Mouse (Mus musculus): ENCODE data around the gene Htr3b. TPM values are rescaled to one million over a fixed set of nuclear protein-coding genes. Genes with fewer than 3 reads are reported as not detected.

Gene Htr3b
- polyA plus RNA-seq, 1 experiment from 2014 or later: not detected

GRCm38 (mm10) chr9:48961314-48961713 lies 3.5 kb downstream of the Htr3b start:
- WGBS (ENCODE audit: insufficient replicate concordance): 31% methylated on average over 12 of the region's 12 CpGs
- Histone ChIP-seq H3K4me3 (ENCODE audit: low read depth, low read length) (no peak overlapping the region), H3K9me3 (replicated peaks; ENCODE audit: control insufficient read depth, low read length) (no peaks in the 10 kb centered on the region), H3K4me1 (ENCODE audit: control insufficient read depth, low read depth, low read length) (no peaks in the 10 kb centered on the region), H3K27ac (ENCODE audit: low read length) (no peak overlapping the region), H3K27me3 (ENCODE audit: control insufficient read depth, insufficient read depth, low read depth, low read length) (peaks cover 17% of the 10 kb centered on the region), H3K36me3 (ENCODE audit: control insufficient read depth, insufficient read depth) (no peaks in the 10 kb centered on the region), H3K9ac (ENCODE audit: low read depth, low read length) (no peak overlapping the region), H3K4me2 (ENCODE audit: low read depth, low read length) (no peak overlapping the region)
- ATAC-seq (ENCODE audit: low read depth): no peak

GRCm38 (mm10) chr9:48947565-48947964 lies 17.2 kb downstream of the Htr3b start:
- no peaks in the 10 kb centered on the region for H3K36me3 ChIP-seq (ENCODE audit: control insufficient read depth, insufficient read depth)
- 76% methylated on average over 4 of the region's 4 CpGs for WGBS (ENCODE audit: insufficient replicate concordance)
- no peaks in the 10 kb centered on the region for H3K27me3 ChIP-seq (ENCODE audit: control insufficient read depth, insufficient read depth, low read depth, low read length)
- H3K4me1 ChIP-seq (ENCODE audit: control insufficient read depth, low read depth, low read length): no peaks in the 10 kb centered on the region
- no peak for ATAC-seq (ENCODE audit: low read depth)
- no peak overlapping the region for H3K27ac ChIP-seq (ENCODE audit: low read length)
- H3K4me2 ChIP-seq (ENCODE audit: low read depth, low read length): no peak overlapping the region
- H3K4me3 ChIP-seq (ENCODE audit: low read depth, low read length): no peak overlapping the region
- H3K9me3 ChIP-seq (replicated peaks; ENCODE audit: control insufficient read depth, low read length): no peaks in the 10 kb centered on the region
- no peak overlapping the region for H3K9ac ChIP-seq (ENCODE audit: low read depth, low read length)

GRCm38 (mm10) chr9:48942349-48942748 lies 22.4 kb downstream of the Htr3b start:
- WGBS (ENCODE audit: insufficient replicate concordance): 37% methylated on average over 1 of the region's 1 CpGs
- H3K4me1 ChIP-seq (ENCODE audit: control insufficient read depth, low read depth, low read length): no peaks in the 10 kb centered on the region
- H3K9me3 ChIP-seq (replicated peaks; ENCODE audit: control insufficient read depth, low read length): no peaks in the 10 kb centered on the region
- no peaks in the 10 kb centered on the region for H3K36me3 ChIP-seq (ENCODE audit: control insufficient read depth, insufficient read depth)
- no peak overlapping the region for H3K27ac ChIP-seq (ENCODE audit: low read length)
- H3K4me2 ChIP-seq (ENCODE audit: low read depth, low read length): no peak overlapping the region
- no peaks in the 10 kb centered on the region for H3K27me3 ChIP-seq (ENCODE audit: control insufficient read depth, insufficient read depth, low read depth, low read length)
- H3K4me3 ChIP-seq (ENCODE audit: low read depth, low read length): no peak overlapping the region
- H3K9ac ChIP-seq (ENCODE audit: low read depth, low read length): no peak overlapping the region
- no peak for ATAC-seq (ENCODE audit: low read depth)

GRCm38 (mm10) chr9:48929436-48929835 lies 35.4 kb downstream of the Htr3b start:
- 56% methylated on average over 5 of the region's 5 CpGs for WGBS (ENCODE audit: insufficient replicate concordance)
- H3K27ac ChIP-seq (ENCODE audit: low read length): no peak overlapping the region
- no peak overlapping the region for H3K9ac ChIP-seq (ENCODE audit: low read depth, low read length)
- no peaks in the 10 kb centered on the region for H3K36me3 ChIP-seq (ENCODE audit: control insufficient read depth, insufficient read depth)
- no peaks in the 10 kb centered on the region for H3K4me1 ChIP-seq (ENCODE audit: control insufficient read depth, low read depth, low read length)
- H3K4me3 ChIP-seq (ENCODE audit: low read depth, low read length): no peak overlapping the region
- H3K9me3 ChIP-seq (replicated peaks; ENCODE audit: control insufficient read depth, low read length): no peaks in the 10 kb centered on the region
- no peak for ATAC-seq (ENCODE audit: low read depth)
- H3K27me3 ChIP-seq (ENCODE audit: control insufficient read depth, insufficient read depth, low read depth, low read length): no peaks in the 10 kb centered on the region
- no peak overlapping the region for H3K4me2 ChIP-seq (ENCODE audit: low read depth, low read length)

GRCm38 (mm10) chr9:48928781-48929180 lies 36.0 kb downstream of the Htr3b start:
- no peaks in the 10 kb centered on the region for H3K36me3 ChIP-seq (ENCODE audit: control insufficient read depth, insufficient read depth)
- no peaks in the 10 kb centered on the region for H3K9me3 ChIP-seq (replicated peaks; ENCODE audit: control insufficient read depth, low read length)
- no peak overlapping the region for H3K9ac ChIP-seq (ENCODE audit: low read depth, low read length)
- H3K27me3 ChIP-seq (ENCODE audit: control insufficient read depth, insufficient read depth, low read depth, low read length): no peaks in the 10 kb centered on the region
- no peak for ATAC-seq (ENCODE audit: low read depth)
- no peak overlapping the region for H3K4me3 ChIP-seq (ENCODE audit: low read depth, low read length)
- H3K4me1 ChIP-seq (ENCODE audit: control insufficient read depth, low read depth, low read length): no peaks in the 10 kb centered on the region
- H3K27ac ChIP-seq (ENCODE audit: low read length): no peak overlapping the region
- WGBS (ENCODE audit: insufficient replicate concordance): 55% methylated on average over 3 of the region's 3 CpGs
- no peak overlapping the region for H3K4me2 ChIP-seq (ENCODE audit: low read depth, low read length)

- H3K27me3 ChIP-seq (ENCODE audit: control insufficient read depth, insufficient read depth, low read depth, low read length): no peaks in the 10 kb centered on the region
- H3K9me3 ChIP-seq (replicated peaks; ENCODE audit: control insufficient read depth, low read length): no peaks in the 10 kb centered on the region
- no peak overlapping the region for H3K27ac ChIP-seq (ENCODE audit: low read length)
- H3K9ac ChIP-seq (ENCODE audit: low read depth, low read length): no peak overlapping the region
- no peak overlapping the region for H3K4me3 ChIP-seq (ENCODE audit: low read depth, low read length)
- no peak for ATAC-seq (ENCODE audit: low read depth)
- H3K4me1 ChIP-seq (ENCODE audit: control insufficient read depth, low read depth, low read length): no peaks in the 10 kb centered on the region
- 63% methylated on average over 18 of the region's 18 CpGs for WGBS (ENCODE audit: insufficient replicate concordance)
- no peaks in the 10 kb centered on the region for H3K36me3 ChIP-seq (ENCODE audit: control insufficient read depth, insufficient read depth)
- no peak overlapping the region for H3K4me2 ChIP-seq (ENCODE audit: low read depth, low read length)
Observed at GRCm38 (mm10) chr9:48916011-48916788, 48.6 kb downstream of the Htr3b start.

GRCm38 (mm10) chr9:48910885-48911537 lies 53.8 kb downstream of the Htr3b start, which contains the start of gene Htr3a:
TSS of gene Htr3a (minus strand) at chr9:48911099.
- H3K4me2 ChIP-seq (ENCODE audit: low read depth, low read length): no peak within 1 kb of the TSS
- no peak for ATAC-seq (ENCODE audit: low read depth)
- H3K4me1 ChIP-seq (ENCODE audit: control insufficient read depth, low read depth, low read length): no peaks in the 10 kb centered on the region
- no peak within 1 kb of the TSS for H3K9ac ChIP-seq (ENCODE audit: low read depth, low read length)
- H3K27ac ChIP-seq (ENCODE audit: low read length): no peak within 1 kb of the TSS
- no peak within 1 kb of the TSS for H3K4me3 ChIP-seq (ENCODE audit: low read depth, low read length)
- no peaks in the 10 kb centered on the region for H3K36me3 ChIP-seq (ENCODE audit: control insufficient read depth, insufficient read depth)
- H3K27me3 ChIP-seq (ENCODE audit: control insufficient read depth, insufficient read depth, low read depth, low read length): no peaks in the 10 kb centered on the region
- 9% methylated on average over 9 of the region's 9 CpGs for WGBS (ENCODE audit: insufficient replicate concordance)
- no peaks in the 10 kb centered on the region for H3K9me3 ChIP-seq (replicated peaks; ENCODE audit: control insufficient read depth, low read length)

- no peak for ATAC-seq (ENCODE audit: low read depth)
- no peaks in the 10 kb centered on the region for H3K27me3 ChIP-seq (ENCODE audit: control insufficient read depth, insufficient read depth, low read depth, low read length)
- no peaks in the 10 kb centered on the region for H3K9me3 ChIP-seq (replicated peaks; ENCODE audit: control insufficient read depth, low read length)
- H3K9ac ChIP-seq (ENCODE audit: low read depth, low read length): no peak overlapping the region
- H3K4me2 ChIP-seq (ENCODE audit: low read depth, low read length): no peak overlapping the region
- no peaks in the 10 kb centered on the region for H3K4me1 ChIP-seq (ENCODE audit: control insufficient read depth, low read depth, low read length)
- H3K27ac ChIP-seq (ENCODE audit: low read length): no peak overlapping the region
- H3K4me3 ChIP-seq (ENCODE audit: low read depth, low read length): no peak overlapping the region
- H3K36me3 ChIP-seq (ENCODE audit: control insufficient read depth, insufficient read depth): no peaks in the 10 kb centered on the region
- whole genome bisulfite sequencing (ENCODE audit: insufficient replicate concordance): 59% methylated on average over 5 of the region's 5 CpGs
Observed at GRCm38 (mm10) chr9:48904421-48904820, 60.4 kb downstream of the Htr3b start.

GRCm38 (mm10) chr9:48903766-48904165 lies 61.0 kb downstream of the Htr3b start:
- no peaks in the 10 kb centered on the region for H3K4me1 ChIP-seq (ENCODE audit: control insufficient read depth, low read depth, low read length)
- no peak overlapping the region for H3K27ac ChIP-seq (ENCODE audit: low read length)
- WGBS (ENCODE audit: insufficient replicate concordance): 75% methylated on average over 2 of the region's 2 CpGs
- H3K36me3 ChIP-seq (ENCODE audit: control insufficient read depth, insufficient read depth): no peaks in the 10 kb centered on the region
- no peaks in the 10 kb centered on the region for H3K9me3 ChIP-seq (replicated peaks; ENCODE audit: control insufficient read depth, low read length)
- no peak overlapping the region for H3K9ac ChIP-seq (ENCODE audit: low read depth, low read length)
- H3K4me3 ChIP-seq (ENCODE audit: low read depth, low read length): no peak overlapping the region
- H3K4me2 ChIP-seq (ENCODE audit: low read depth, low read length): no peak overlapping the region
- ATAC-seq (ENCODE audit: low read depth): no peak
- H3K27me3 ChIP-seq (ENCODE audit: control insufficient read depth, insufficient read depth, low read depth, low read length): no peaks in the 10 kb centered on the region

Data from liver, embryonic 16.5 days (tissue).